Mouse (Mus musculus) kidney, postnatal 4 days (tissue): ENCODE data around the gene Grin2b.
"Not testable (repeated sequence)": the region's sequence is repeated elsewhere in the genome, so short reads cannot be mapped to it uniquely, and the experiment has no call there.

Source experiments
- DNase-seq, 2 experiments: peaks; one replicate each; pipeline ENCODE4 v3.0.0; 2021; ENCODE audit warnings: mixed read lengths in 2 of 2

Grin2b gene

GRCm38 (mm10) chr6:135681423-135681822 lies 491.9 kb downstream of the Grin2b start:
- not testable (repeated sequence) for DNase-seq

GRCm38 (mm10) chr6:135680105-135680710 lies 493.1 kb downstream of the Grin2b start:
- peak in 1 of 2 experiments; percentile 26 for DNase-seq

- no peak for DNase-seq
These were observed 498.9 kb downstream of the Grin2b start for GRCm38 (mm10) chr6:135674380-135674779.

- DNase-seq, result no peak
These were observed 501.3 kb downstream of the Grin2b start for GRCm38 (mm10) chr6:135672003-135672402.
